Mouse (Mus musculus): ENCODE data around the gene Thoc3. TPM values are rescaled to one million over a fixed set of nuclear protein-coding genes. Genes with fewer than 3 reads are reported as not detected.
"Not testable (repeated sequence)": the region's sequence is repeated elsewhere in the genome, so short reads cannot be mapped to it uniquely, and the experiment has no call there.

Gene Thoc3
- polyA plus RNA-seq (2012; ENCODE audit: insufficient read depth, insufficient read length, low replicate concordance, missing spikeins), result not detected in 2 replicates

DNA sequence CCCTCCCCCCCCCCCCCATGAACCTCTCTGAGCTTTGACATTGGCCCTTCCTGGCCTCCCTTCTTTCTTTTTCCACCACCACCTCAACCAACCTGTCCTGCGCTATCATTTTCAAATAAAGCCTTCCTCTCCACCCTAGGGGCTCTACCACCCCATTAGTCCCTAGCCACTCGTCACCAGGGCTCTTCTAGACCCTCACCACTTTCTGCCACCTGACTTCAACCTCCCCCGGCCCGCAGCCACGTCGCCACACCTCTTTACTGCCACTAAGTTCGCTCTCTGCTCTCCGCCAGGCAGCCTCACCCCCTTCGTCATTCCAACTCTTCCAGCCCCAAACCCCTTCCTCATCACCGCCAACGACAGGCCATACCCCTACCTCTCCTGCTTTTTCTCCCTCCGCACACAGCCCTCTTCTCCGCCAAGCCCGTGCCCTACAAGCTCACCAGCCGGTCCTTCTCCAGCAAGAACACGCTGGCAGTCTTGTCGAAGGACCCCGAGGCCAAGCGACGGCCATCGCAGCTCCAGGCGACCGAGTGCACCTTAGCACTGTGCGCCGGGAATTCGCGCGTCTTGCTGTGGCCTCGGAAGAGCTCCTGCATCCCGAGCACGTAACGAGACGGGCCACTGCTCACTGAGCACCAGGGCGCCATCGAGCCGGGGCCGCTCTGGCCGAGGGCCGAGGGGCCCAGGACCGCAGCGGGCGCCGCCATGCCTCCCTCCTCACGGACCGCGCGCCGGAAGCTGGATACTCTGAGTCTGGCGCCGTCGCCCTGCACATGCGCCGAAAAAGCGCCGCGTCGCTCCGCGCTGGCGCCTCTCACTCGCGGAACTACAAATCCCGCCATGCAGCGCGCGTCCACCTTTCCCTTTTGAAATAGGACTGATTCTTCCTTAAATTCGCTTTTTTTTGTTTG lies at the start of gene Thoc3:
Thoc3 (minus strand) TSS at position 752 of the 914 bp plus-strand sequence.
- H3K4me3 ChIP-seq (ENCODE audit: insufficient read depth, low read depth, low read length), result peak within 1 kb of the TSS; percentile 95
- H3K4me1 ChIP-seq (ENCODE audit: control insufficient read depth, insufficient read depth, low read length), result peaks cover 2% of the 10 kb centered on the region; the same call in 1 of the 2 replicates
- no peak for TF ChIP-seq CTCF (IDR thresholded peaks at IDR 0.05; ENCODE audit: insufficient read depth, low read depth, low read length)
- peak; percentile 69; the same call in 1 of the 2 replicates for TF ChIP-seq POLR2A (IDR thresholded peaks at IDR 0.05; ENCODE audit: insufficient read depth, low read depth, low read length)
- under 1% methylated on average over 67 of the region's 67 CpGs for WGBS
- no peak within 1 kb of the TSS for H3K27ac ChIP-seq (ENCODE audit: insufficient read depth, low read depth, low read length)

GRCm38 (mm10) chr13:54505920-54506319 lies 37.3 kb upstream of the Thoc3 start:
- 83% methylated on average over 1 of the region's 1 CpGs for WGBS
- H3K4me1 ChIP-seq (ENCODE audit: control insufficient read depth, insufficient read depth, low read length), result peaks cover 4% of the 10 kb centered on the region; the same call in 1 of the 2 replicates
- TF ChIP-seq CTCF (IDR thresholded peaks at IDR 0.05; ENCODE audit: insufficient read depth, low read depth, low read length), result no peak
- no peak overlapping the region for H3K4me3 ChIP-seq (ENCODE audit: insufficient read depth, low read depth, low read length)
- no peak overlapping the region for H3K27ac ChIP-seq (ENCODE audit: insufficient read depth, low read depth, low read length)

- 69% methylated on average over 7 of the region's 7 CpGs for WGBS
- H3K4me1 ChIP-seq (ENCODE audit: control insufficient read depth, insufficient read depth, low read length), result peaks cover 4% of the 10 kb centered on the region; the same call in 1 of the 2 replicates
- H3K4me3 ChIP-seq (ENCODE audit: insufficient read depth, low read depth, low read length), result peak overlapping the region; percentile 63
- H3K27ac ChIP-seq (ENCODE audit: insufficient read depth, low read depth, low read length), result no peak overlapping the region
- no peak for TF ChIP-seq POLR2A (IDR thresholded peaks at IDR 0.05; ENCODE audit: insufficient read depth, low read depth, low read length)
- TF ChIP-seq CTCF (IDR thresholded peaks at IDR 0.05; ENCODE audit: insufficient read depth, low read depth, low read length), result no peak
Observed at GRCm38 (mm10) chr13:54504611-54505260, 36.1 kb upstream of the Thoc3 start.

DNA sequence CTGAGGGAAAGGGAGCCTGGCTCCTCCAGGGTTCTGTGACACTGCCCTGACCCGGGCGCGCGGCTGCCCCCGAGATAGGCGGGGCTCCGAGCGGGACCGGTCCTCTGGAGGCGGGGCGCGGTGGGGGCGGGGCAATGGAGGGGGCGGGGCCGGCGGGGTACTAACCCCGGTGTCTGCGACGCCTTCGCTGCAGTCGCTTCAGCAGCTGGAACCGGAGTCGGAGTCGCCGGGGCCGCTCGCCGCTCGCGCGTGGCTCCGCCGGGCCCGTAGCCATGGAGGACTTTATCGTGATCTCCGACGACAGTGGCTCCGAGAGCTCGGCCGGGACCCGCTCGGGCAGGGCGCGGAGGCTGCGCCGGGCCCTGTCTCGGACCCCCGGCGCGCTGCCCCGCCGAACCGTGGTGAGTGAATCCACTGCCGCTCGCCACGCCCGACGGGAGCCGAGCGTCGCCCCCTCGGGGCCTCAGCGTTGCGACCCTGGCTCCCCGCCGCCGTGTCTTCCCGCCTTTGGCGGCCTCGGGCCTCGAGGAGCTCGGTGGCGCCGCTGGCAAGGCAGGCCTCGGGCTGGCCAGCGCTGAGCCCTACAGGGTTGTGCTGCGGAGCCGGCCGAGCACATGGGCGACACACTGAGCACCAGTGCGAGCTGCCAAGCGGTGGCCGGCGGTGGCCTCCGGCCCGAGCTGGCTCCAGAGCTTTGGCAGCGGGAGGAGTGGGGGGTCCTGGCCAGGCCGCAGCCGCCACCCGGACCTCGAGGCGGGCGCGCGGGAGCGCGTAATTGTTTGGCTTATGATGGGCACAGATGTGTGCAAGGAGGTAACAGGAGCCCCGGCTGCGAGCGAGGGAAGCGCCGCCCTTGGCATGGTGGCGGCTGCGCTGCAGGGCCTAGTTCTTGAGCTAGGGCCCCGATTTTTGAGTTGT lies 35.2 kb upstream of the Thoc3 start, which contains the start of gene Simc1:
Simc1 (plus strand) TSS at position 176 of the 918 bp plus-strand sequence.
- under 1% methylated on average over 105 of the region's 105 CpGs for WGBS
- H3K4me1 ChIP-seq (ENCODE audit: control insufficient read depth, insufficient read depth, low read length), result peaks cover 4% of the 10 kb centered on the region; the same call in 1 of the 2 replicates

GRCm38 (mm10) chr13:54503278-54503603 lies 34.6 kb upstream of the Thoc3 start:
- 6% methylated on average over 14 of the region's 14 CpGs for WGBS
- H3K27ac ChIP-seq (ENCODE audit: insufficient read depth, low read depth, low read length), result no peak overlapping the region

More for the DNA sequence above, 35.2 kb upstream of the Thoc3 start, which contains the start of gene Simc1:
- Histone ChIP-seq H3K27ac (ENCODE audit: insufficient read depth, low read depth, low read length) (0 out of 2 replicates have a peak within 1 kb of the TSS, but pooled peaks have one; percentile 6), H3K4me3 (ENCODE audit: insufficient read depth, low read depth, low read length) (peak within 1 kb of the TSS; percentile 63)
- no peak for TF ChIP-seq CTCF (IDR thresholded peaks at IDR 0.05; ENCODE audit: insufficient read depth, low read depth, low read length)
- peak; percentile 43; the same call in 1 of the 2 replicates for TF ChIP-seq POLR2A (IDR thresholded peaks at IDR 0.05; ENCODE audit: insufficient read depth, low read depth, low read length)

DNA sequence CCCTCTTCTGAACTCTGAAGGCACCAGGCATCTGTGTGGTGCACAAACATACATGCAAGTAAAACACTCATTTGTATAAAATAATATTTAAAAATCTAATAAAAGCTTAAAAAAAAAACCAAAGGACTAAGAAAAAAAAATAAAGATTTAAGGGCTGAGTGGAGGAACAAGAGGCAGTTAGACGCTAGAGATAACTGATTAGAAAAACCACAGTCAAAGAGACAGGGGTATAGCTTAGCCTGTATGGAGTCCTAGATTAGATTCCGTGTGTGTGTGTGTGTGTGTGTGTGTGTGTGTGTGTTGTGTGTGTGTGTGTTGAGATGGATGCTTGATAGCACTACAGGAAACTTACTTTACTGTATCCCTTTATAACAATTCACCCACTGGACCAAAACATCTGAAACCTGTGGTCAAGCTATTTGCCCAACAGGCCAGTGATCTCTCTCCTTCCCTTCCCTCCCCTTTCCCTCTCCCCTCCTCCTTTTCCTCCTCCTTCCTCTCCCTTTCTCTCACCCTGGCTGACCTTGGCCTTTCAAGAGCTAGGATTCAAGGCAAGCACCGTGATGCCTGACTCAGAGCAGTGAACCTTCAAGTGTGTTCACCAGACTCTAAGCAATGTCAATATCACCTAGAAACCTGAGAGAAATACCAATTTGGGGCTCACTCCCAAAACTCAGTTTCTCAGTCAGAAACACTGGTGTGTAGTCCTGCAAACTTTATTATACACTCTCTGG lies 33.5 kb upstream of the Thoc3 start:
- TF ChIP-seq CTCF (IDR thresholded peaks at IDR 0.05; ENCODE audit: insufficient read depth, low read depth, low read length), result no peak
- no peak for TF ChIP-seq POLR2A (IDR thresholded peaks at IDR 0.05; ENCODE audit: insufficient read depth, low read depth, low read length)
- Histone ChIP-seq H3K27ac (ENCODE audit: insufficient read depth, low read depth, low read length) (no peak overlapping the region), H3K4me1 (ENCODE audit: control insufficient read depth, insufficient read depth, low read length) (peaks cover 4% of the 10 kb centered on the region; the same call in 1 of the 2 replicates), H3K4me3 (ENCODE audit: insufficient read depth, low read depth, low read length) (no peak overlapping the region)
- WGBS, result 89% methylated on average over 3 of the region's 3 CpGs

More at GRCm38 (mm10) chr13:54503278-54503603, 34.6 kb upstream of the Thoc3 start:
- TF ChIP-seq POLR2A (IDR thresholded peaks at IDR 0.05; ENCODE audit: insufficient read depth, low read depth, low read length) (no peak), CTCF (IDR thresholded peaks at IDR 0.05; ENCODE audit: insufficient read depth, low read depth, low read length) (no peak)
- H3K4me3 ChIP-seq (ENCODE audit: insufficient read depth, low read depth, low read length), result peak overlapping the region; percentile 63
- peaks cover 4% of the 10 kb centered on the region; the same call in 1 of the 2 replicates for H3K4me1 ChIP-seq (ENCODE audit: control insufficient read depth, insufficient read depth, low read length)

DNA sequence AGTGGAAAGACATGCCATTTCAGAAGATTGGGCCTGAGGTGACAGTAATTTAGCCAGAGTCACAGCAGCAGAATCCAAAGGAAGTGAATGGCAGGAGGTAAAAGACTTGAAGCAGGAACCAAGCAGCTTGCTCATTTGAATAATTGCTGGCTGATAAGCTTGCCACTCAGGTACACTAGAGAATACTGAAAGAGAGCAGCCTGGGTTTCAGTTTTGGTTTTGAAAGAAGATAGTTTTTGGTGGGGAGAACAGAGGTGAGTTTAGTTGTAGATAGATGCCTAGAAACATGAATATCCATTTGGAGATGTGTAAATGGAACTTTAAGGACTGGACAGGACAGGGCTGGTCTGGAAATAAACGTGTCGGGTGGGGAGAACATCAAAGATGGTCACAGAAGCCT lies 32.7 kb upstream of the Thoc3 start:
- H3K27ac ChIP-seq (ENCODE audit: insufficient read depth, low read depth, low read length), result no peak overlapping the region
- H3K4me1 ChIP-seq (ENCODE audit: control insufficient read depth, insufficient read depth, low read length), result peaks cover 4% of the 10 kb centered on the region; the same call in 1 of the 2 replicates
- TF ChIP-seq CTCF (IDR thresholded peaks at IDR 0.05; ENCODE audit: insufficient read depth, low read depth, low read length), result no peak
- TF ChIP-seq POLR2A (IDR thresholded peaks at IDR 0.05; ENCODE audit: insufficient read depth, low read depth, low read length), result no peak
- 87% methylated on average over 2 of the region's 2 CpGs for WGBS
- H3K4me3 ChIP-seq (ENCODE audit: insufficient read depth, low read depth, low read length), result no peak overlapping the region

DNA sequence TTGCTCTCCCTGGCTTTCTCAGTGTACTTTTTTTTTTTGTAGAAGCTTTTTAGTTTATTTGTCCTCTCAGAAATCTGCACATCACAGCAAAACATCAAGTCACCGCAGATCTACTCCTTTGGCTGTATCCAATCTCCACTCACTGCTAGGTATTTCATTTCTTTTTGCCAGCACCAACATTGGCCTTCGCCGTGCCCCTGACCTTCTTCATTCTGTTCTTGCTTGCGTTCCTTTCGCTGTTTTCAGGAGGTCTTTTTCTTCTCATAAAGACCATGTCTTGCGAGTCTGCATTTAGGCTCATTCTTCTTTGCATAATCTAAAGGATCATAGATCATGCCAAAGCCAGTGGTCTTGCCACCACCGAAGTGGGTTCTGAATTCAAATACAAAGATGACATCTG lies 30.9 kb upstream of the Thoc3 start:
- WGBS, result 95% methylated on average over 7 of the region's 7 CpGs
- not testable (repeated sequence) for H3K4me1 ChIP-seq (ENCODE audit: control insufficient read depth, insufficient read depth, low read length); H3K27ac ChIP-seq (ENCODE audit: insufficient read depth, low read depth, low read length); H3K4me3 ChIP-seq (ENCODE audit: insufficient read depth, low read depth, low read length)

All from olfactory bulb, adult 2 months (tissue).